Mouse (Mus musculus): ENCODE data around the gene L3mbtl3. TPM values are rescaled to one million over a fixed set of nuclear protein-coding genes. Genes with fewer than 3 reads are reported as not detected.

L3mbtl3 gene
- total and polyA plus RNA-seq, 3 experiments = 1.8 to 3.5 TPM; not detected in 1

DNA sequence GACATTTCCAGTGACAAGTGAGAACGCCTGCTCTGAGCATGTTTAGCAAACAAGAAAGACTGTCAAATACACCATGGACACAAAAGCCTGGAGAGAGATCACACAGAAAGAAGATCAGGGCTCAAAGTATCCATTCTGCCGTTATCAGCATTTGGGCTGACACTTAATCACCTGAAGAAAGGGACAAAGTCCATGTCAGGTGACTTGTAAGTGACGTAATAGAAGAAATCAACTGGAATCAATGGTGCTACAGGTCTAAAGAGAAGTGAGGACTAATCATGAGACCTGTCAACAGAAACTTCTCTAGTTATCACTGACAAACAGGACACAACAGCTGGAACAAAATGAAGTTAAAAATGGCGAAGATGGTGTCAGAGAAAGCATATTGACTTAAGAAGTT, 55.1 kb downstream of the L3mbtl3 start:
- H3K27me3 ChIP-seq (ENCODE audit: control insufficient read depth in 1 of 2, insufficient read depth in 2 of 2, low read length in 2 of 2) = no peaks in the 10 kb centered on the region
- no peaks in the 10 kb centered on the region for H3K9me3 ChIP-seq (replicated peaks; ENCODE audit: insufficient read depth, low read length)
- no peak overlapping the region for H3K4me3 ChIP-seq (ENCODE audit: control insufficient read depth in 1 of 2, insufficient read depth in 1 of 2, low read depth in 2 of 2, low read length in 2 of 2)
- H3K36me3 ChIP-seq (ENCODE audit: control insufficient read depth in 1 of 2, insufficient read depth in 2 of 2, low read length in 2 of 2) = peaks cover 0 to 2% of the 10 kb centered on the region in 2 experiments; a peak in 1 of 4 replicates
- no peak overlapping the region for H3K27ac ChIP-seq (ENCODE audit: control insufficient read depth, low read depth, low read length)
- no peaks in the 10 kb centered on the region; a peak in 2 of 4 replicates for H3K4me1 ChIP-seq (ENCODE audit: control insufficient read depth in 1 of 2, insufficient read depth in 2 of 2, low read length in 2 of 2)
- H3K9ac ChIP-seq (ENCODE audit: control insufficient read depth, low read depth, low read length, poor library complexity, severe bottlenecking) = no peak overlapping the region
- DNase-seq (ENCODE audit: low read depth, low spot score) = no peak
- TF ChIP-seq POLR2A (IDR thresholded peaks at IDR 0.05; ENCODE audit: control insufficient read depth in 1 of 2, insufficient read depth in 1 of 2, low read depth in 1 of 2, low read length in 2 of 2, poor library complexity in 1 of 2) (no peak), SMC3 (IDR thresholded peaks at IDR 0.05; ENCODE audit: low read depth, low read length) (no peak), ETS1 (IDR thresholded peaks at IDR 0.05; ENCODE audit: low read depth, low read length) (no peak), BHLHE40 (IDR thresholded peaks at IDR 0.05; ENCODE audit: borderline replicate concordance, low read depth, low read length) (no peak), ZC3H11A (IDR thresholded peaks at IDR 0.05; ENCODE audit: low read depth, low read length) (no peak), TBP (IDR thresholded peaks at IDR 0.05; ENCODE audit: low read depth, low read length) (no peak), USF2 (IDR thresholded peaks at IDR 0.05; ENCODE audit: borderline replicate concordance in 1 of 2, insufficient read depth in 1 of 2, low read depth in 1 of 2, low read length in 2 of 2) (no peak), SIN3A (IDR thresholded peaks at IDR 0.05; ENCODE audit: low read length) (no peak), RAD21 (IDR thresholded peaks at IDR 0.05; ENCODE audit: low read depth, low read length) (no peak), MYB (IDR thresholded peaks at IDR 0.05; ENCODE audit: low read depth, low read length) (no peak)
- no peaks in the 10 kb centered on the region for H3K79me2 ChIP-seq (ENCODE audit: control insufficient read depth, insufficient read depth, low read length, poor library complexity)

DNA sequence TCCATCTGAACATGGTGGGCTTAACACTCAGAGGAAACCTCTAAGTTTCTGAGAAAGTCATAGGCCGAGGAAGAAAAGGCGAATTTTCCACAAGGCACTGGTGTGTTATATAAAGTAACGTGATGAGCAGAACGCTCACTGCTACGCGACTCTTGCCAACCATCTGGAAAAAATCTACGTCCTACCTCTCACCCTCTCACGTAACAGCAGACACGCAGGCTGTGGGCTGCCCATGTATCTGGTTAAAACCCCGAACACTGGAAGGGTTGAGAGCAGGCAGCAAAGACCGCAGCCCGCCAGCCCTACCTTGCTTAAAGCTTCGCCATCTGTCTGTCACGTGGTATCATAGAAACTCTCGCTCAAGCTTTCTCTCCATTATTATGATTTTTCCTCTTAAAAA, 61.4 kb downstream of the L3mbtl3 start:
- H3K79me2 ChIP-seq (ENCODE audit: control insufficient read depth, insufficient read depth, low read length, poor library complexity) = no peaks in the 10 kb centered on the region
- H3K4me1 ChIP-seq (ENCODE audit: control insufficient read depth in 1 of 2, insufficient read depth in 2 of 2, low read length in 2 of 2) = no peaks in the 10 kb centered on the region; a peak in 1 of 4 replicates
- TF ChIP-seq RAD21 (IDR thresholded peaks at IDR 0.05; ENCODE audit: low read depth, low read length) (no peak), USF2 (IDR thresholded peaks at IDR 0.05; ENCODE audit: borderline replicate concordance in 1 of 2, insufficient read depth in 1 of 2, low read depth in 1 of 2, low read length in 2 of 2) (no peak), NRF1 (IDR thresholded peaks at IDR 0.05; ENCODE audit: insufficient read depth, low read depth, low read length, poor library complexity, severe bottlenecking) (no peak), UBTF (IDR thresholded peaks at IDR 0.05; ENCODE audit: borderline replicate concordance, insufficient read depth, low read depth, low read length) (no peak), KAT2A (conservative IDR thresholded peaks at IDR 0.05; ENCODE audit: low read depth, low read length) (no peak), ELF1 (IDR thresholded peaks at IDR 0.05; ENCODE audit: low read depth, low read length) (no peak), ZMIZ1 (IDR thresholded peaks at IDR 0.05; ENCODE audit: low read depth, low read length) (no peak), ZKSCAN1 (IDR thresholded peaks at IDR 0.05; ENCODE audit: low read depth, low read length) (no peak), MEF2A (IDR thresholded peaks at IDR 0.05; ENCODE audit: extremely low read depth, insufficient replicate concordance, low read depth, low read length, poor library complexity, severe bottlenecking) (no peak), MAFK (IDR thresholded peaks at IDR 0.05; ENCODE audit: borderline replicate concordance, low read depth, low read length) (no peak), USF1 (IDR thresholded peaks at IDR 0.05; ENCODE audit: low read depth, low read length) (no peak)
- no peak overlapping the region for H3K27ac ChIP-seq (ENCODE audit: control insufficient read depth, low read depth, low read length)
- H3K9ac ChIP-seq (ENCODE audit: control insufficient read depth, low read depth, low read length, poor library complexity, severe bottlenecking) = no peak overlapping the region
- H3K4me3 ChIP-seq (ENCODE audit: control insufficient read depth in 1 of 2, insufficient read depth in 1 of 2, low read depth in 2 of 2, low read length in 2 of 2) = no peak overlapping the region
- DNase-seq (ENCODE audit: low read depth, low spot score) = no peak
- no peaks in the 10 kb centered on the region for H3K27me3 ChIP-seq (ENCODE audit: control insufficient read depth in 1 of 2, insufficient read depth in 2 of 2, low read length in 2 of 2)
- no peaks in the 10 kb centered on the region for H3K9me3 ChIP-seq (replicated peaks; ENCODE audit: insufficient read depth, low read length)
- H3K36me3 ChIP-seq (ENCODE audit: control insufficient read depth in 1 of 2, insufficient read depth in 2 of 2, low read length in 2 of 2) = no peaks in the 10 kb centered on the region; a peak in 1 of 4 replicates

All from MEL (cell line).